Mouse (Mus musculus): ENCODE measurements around the gene Trio. TPM values are rescaled to one million over a fixed set of nuclear protein-coding genes. Genes with fewer than 3 reads are reported as not detected.
A peak's percentile ranks its signal among the peaks of the same experiment; 100 is the strongest.

Trio gene
- polyA plus RNA-seq, 1 experiment from 2014 or later: 17.4 TPM

GRCm38 (mm10) chr15:27931459-27931858, 94.2 kb downstream of the Trio start:
- DNase-seq (ENCODE audit: low spot score): no peak
- no peaks in the 10 kb centered on the region for H3K27me3 ChIP-seq (ENCODE audit: insufficient read depth, low read length)
- no peak overlapping the region for H3K27ac ChIP-seq
- H3K4me3 ChIP-seq (replicated peaks; ENCODE audit: low read depth, low read length): no peak overlapping the region
- TF ChIP-seq CTCF (IDR thresholded peaks at IDR 0.05; ENCODE audit: low read depth): no peak
- H3K4me1 ChIP-seq (replicated peaks; ENCODE audit: insufficient read depth, low read length): peaks cover 11% of the 10 kb centered on the region
- H3K36me3 ChIP-seq (ENCODE audit: insufficient read depth, low read length): no peaks in the 10 kb centered on the region
- no peak overlapping the region for H3K4me2 ChIP-seq (ENCODE audit: low read length)
- WGBS: 91% methylated on average over 14 of the region's 14 CpGs
- no peak overlapping the region for H3K9ac ChIP-seq (ENCODE audit: low read depth, low read length)
- no peak for ATAC-seq (replicated peaks; ENCODE audit: low FRiP score, low read depth)
- H3K9me3 ChIP-seq (replicated peaks; ENCODE audit: low read length): no peaks in the 10 kb centered on the region

DNA sequence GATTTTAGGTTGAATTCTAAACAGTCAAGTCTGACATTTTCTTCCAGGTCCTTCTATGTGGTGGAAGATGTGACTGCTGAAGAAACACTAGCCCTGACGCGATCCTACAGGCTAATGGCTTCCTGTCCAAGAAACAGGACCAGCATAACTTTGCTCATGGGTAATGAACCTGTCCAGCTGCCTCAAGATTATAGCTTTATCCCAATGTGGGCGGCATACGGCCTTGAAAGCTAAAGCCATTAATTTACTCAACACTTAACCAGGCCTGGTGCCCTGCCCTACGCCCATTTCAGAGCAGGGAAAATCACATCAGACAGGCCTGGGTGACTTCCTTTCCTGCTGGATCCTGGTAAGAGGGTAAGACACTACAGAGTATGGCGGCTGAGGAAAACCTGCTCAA, 98.0 kb downstream of the Trio start:
- no peak for TF ChIP-seq CTCF (IDR thresholded peaks at IDR 0.05; ENCODE audit: low read depth)
- H3K36me3 ChIP-seq (ENCODE audit: insufficient read depth, low read length): no peaks in the 10 kb centered on the region
- ATAC-seq (replicated peaks; ENCODE audit: low FRiP score, low read depth) (no peak), DNase-seq (ENCODE audit: low spot score) (no peak)
- H3K4me3 ChIP-seq (replicated peaks; ENCODE audit: low read depth, low read length): no peak overlapping the region
- H3K4me2 ChIP-seq (ENCODE audit: low read length): no peak overlapping the region
- H3K27ac ChIP-seq: no peak overlapping the region
- WGBS: 61% methylated on average over 6 of the region's 6 CpGs
- no peak overlapping the region for H3K9ac ChIP-seq (ENCODE audit: low read depth, low read length)
- H3K27me3 ChIP-seq (ENCODE audit: insufficient read depth, low read length): no peaks in the 10 kb centered on the region
- H3K4me1 ChIP-seq (replicated peaks; ENCODE audit: insufficient read depth, low read length): peaks cover 22% of the 10 kb centered on the region
- H3K9me3 ChIP-seq (replicated peaks; ENCODE audit: low read length): no peaks in the 10 kb centered on the region

DNA sequence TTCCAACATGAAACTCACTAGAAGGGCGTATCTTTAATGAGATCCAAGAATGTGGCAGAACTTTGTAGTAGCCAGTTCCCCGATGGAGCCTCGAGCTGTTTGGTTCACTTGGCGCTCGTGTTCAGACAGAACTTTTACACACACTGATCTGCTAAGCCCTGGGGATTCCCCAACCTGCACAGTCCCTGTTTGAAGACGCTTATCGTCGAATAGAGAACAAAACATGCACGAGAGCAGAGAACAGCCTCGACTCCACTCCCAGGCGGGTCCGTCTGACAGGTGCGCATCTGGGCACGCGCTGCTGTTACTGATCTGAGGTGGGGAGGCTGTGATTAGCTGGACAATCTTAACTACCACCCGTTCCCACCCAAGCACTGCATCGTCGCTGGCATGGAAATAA, 98.7 kb downstream of the Trio start:
- no peak overlapping the region for H3K27ac ChIP-seq
- no peaks in the 10 kb centered on the region for H3K36me3 ChIP-seq (ENCODE audit: insufficient read depth, low read length)
- no peak overlapping the region for H3K4me3 ChIP-seq (replicated peaks; ENCODE audit: low read depth, low read length)
- no peaks in the 10 kb centered on the region for H3K9me3 ChIP-seq (replicated peaks; ENCODE audit: low read length)
- no peak for DNase-seq (ENCODE audit: low spot score)
- no peak overlapping the region for H3K4me2 ChIP-seq (ENCODE audit: low read length)
- H3K27me3 ChIP-seq (ENCODE audit: insufficient read depth, low read length): no peaks in the 10 kb centered on the region
- H3K4me1 ChIP-seq (replicated peaks; ENCODE audit: insufficient read depth, low read length): peaks cover 28% of the 10 kb centered on the region
- 56% methylated on average over 18 of the region's 18 CpGs for WGBS
- no peak for ATAC-seq (replicated peaks; ENCODE audit: low FRiP score, low read depth)
- no peak overlapping the region for H3K9ac ChIP-seq (ENCODE audit: low read depth, low read length)
- no peak for TF ChIP-seq CTCF (IDR thresholded peaks at IDR 0.05; ENCODE audit: low read depth)

GRCm38 (mm10) chr15:27926450-27926849, 99.2 kb downstream of the Trio start:
- peaks cover 28% of the 10 kb centered on the region for H3K4me1 ChIP-seq (replicated peaks; ENCODE audit: insufficient read depth, low read length)
- no peak overlapping the region for H3K9ac ChIP-seq (ENCODE audit: low read depth, low read length)
- H3K27me3 ChIP-seq (ENCODE audit: insufficient read depth, low read length): no peaks in the 10 kb centered on the region
- no peak for DNase-seq (ENCODE audit: low spot score)
- TF ChIP-seq CTCF (IDR thresholded peaks at IDR 0.05; ENCODE audit: low read depth): no peak
- no peaks in the 10 kb centered on the region for H3K9me3 ChIP-seq (replicated peaks; ENCODE audit: low read length)
- no peaks in the 10 kb centered on the region for H3K36me3 ChIP-seq (ENCODE audit: insufficient read depth, low read length)
- no peak overlapping the region; the same call in 1 of the 2 replicates for H3K27ac ChIP-seq
- WGBS: 65% methylated on average over 7 of the region's 7 CpGs
- H3K4me3 ChIP-seq (replicated peaks; ENCODE audit: low read depth, low read length): no peak overlapping the region
- no peak overlapping the region for H3K4me2 ChIP-seq (ENCODE audit: low read length)
- no peak for ATAC-seq (replicated peaks; ENCODE audit: low FRiP score, low read depth)

- Histone ChIP-seq H3K36me3 (ENCODE audit: insufficient read depth, low read length) (no peaks in the 10 kb centered on the region), H3K27ac (no peak overlapping the region; the same call in 1 of the 2 replicates), H3K27me3 (ENCODE audit: insufficient read depth, low read length) (no peaks in the 10 kb centered on the region), H3K4me1 (replicated peaks; ENCODE audit: insufficient read depth, low read length) (peaks cover 28% of the 10 kb centered on the region), H3K9ac (ENCODE audit: low read depth, low read length) (no peak overlapping the region), H3K4me3 (replicated peaks; ENCODE audit: low read depth, low read length) (no peak overlapping the region), H3K4me2 (ENCODE audit: low read length) (no peak overlapping the region), H3K9me3 (replicated peaks; ENCODE audit: low read length) (no peaks in the 10 kb centered on the region)
- no peak for TF ChIP-seq CTCF (IDR thresholded peaks at IDR 0.05; ENCODE audit: low read depth)
- ATAC-seq (replicated peaks; ENCODE audit: low FRiP score, low read depth) (no peak), DNase-seq (ENCODE audit: low spot score) (peak; percentile 52)
- 44% methylated on average over 8 of the region's 8 CpGs for WGBS
These were observed 99.8 kb downstream of the Trio start for GRCm38 (mm10) chr15:27925865-27926264.

DNA sequence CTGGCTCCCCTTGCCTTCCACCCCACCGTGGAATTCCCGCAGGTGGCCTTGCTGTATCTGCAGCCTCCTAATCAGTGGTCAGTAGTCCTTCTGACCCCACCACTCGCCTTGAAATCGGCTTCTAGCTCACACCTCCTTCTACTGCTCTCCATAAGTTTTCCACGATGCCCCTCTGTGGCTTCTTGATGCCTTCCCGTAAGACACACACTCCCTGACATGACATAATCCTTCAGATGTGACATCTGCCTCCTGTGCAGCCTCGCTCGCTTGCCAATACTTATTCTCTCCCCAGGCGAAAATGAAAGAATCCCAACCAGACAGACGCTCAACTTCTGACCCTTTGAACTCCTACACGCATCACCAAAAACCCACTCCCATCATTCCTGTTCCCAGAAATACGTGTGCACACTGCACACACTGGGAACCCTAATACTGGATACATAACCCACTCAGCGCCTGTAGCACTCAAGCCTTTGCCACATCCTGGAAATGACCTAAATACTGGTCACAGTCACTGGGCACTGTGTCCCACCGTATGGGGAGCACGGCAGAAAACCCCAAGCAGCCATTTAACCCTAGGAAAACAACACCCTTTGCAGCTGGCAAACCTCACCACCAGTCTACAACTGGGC, 100.5 kb downstream of the Trio start:
- no peaks in the 10 kb centered on the region for H3K27me3 ChIP-seq (ENCODE audit: insufficient read depth, low read length)
- H3K4me1 ChIP-seq (replicated peaks; ENCODE audit: insufficient read depth, low read length): peaks cover 28% of the 10 kb centered on the region
- DNase-seq (ENCODE audit: low spot score): no peak
- ATAC-seq (replicated peaks; ENCODE audit: low FRiP score, low read depth): no peak
- H3K4me3 ChIP-seq (replicated peaks; ENCODE audit: low read depth, low read length): no peak overlapping the region
- H3K27ac ChIP-seq: no peak overlapping the region
- WGBS: 27% methylated on average over 15 of the region's 15 CpGs
- no peak overlapping the region for H3K9ac ChIP-seq (ENCODE audit: low read depth, low read length)
- no peaks in the 10 kb centered on the region for H3K9me3 ChIP-seq (replicated peaks; ENCODE audit: low read length)
- TF ChIP-seq CTCF (IDR thresholded peaks at IDR 0.05; ENCODE audit: low read depth): no peak
- H3K36me3 ChIP-seq (ENCODE audit: insufficient read depth, low read length): no peaks in the 10 kb centered on the region
- H3K4me2 ChIP-seq (ENCODE audit: low read length): no peak overlapping the region

GRCm38 (mm10) chr15:27923987-27924341, 101.7 kb downstream of the Trio start:
- 22% methylated on average over 5 of the region's 5 CpGs for WGBS
- Histone ChIP-seq H3K4me2 (ENCODE audit: low read length) (peak overlapping the region; percentile 64), H3K9ac (ENCODE audit: low read depth, low read length) (no peak overlapping the region), H3K4me1 (replicated peaks; ENCODE audit: insufficient read depth, low read length) (peaks cover 28% of the 10 kb centered on the region), H3K9me3 (replicated peaks; ENCODE audit: low read length) (no peaks in the 10 kb centered on the region), H3K27ac (no peak overlapping the region), H3K27me3 (ENCODE audit: insufficient read depth, low read length) (no peaks in the 10 kb centered on the region), H3K4me3 (replicated peaks; ENCODE audit: low read depth, low read length) (no peak overlapping the region), H3K36me3 (ENCODE audit: insufficient read depth, low read length) (no peaks in the 10 kb centered on the region)
- DNase-seq (ENCODE audit: low spot score) (no peak), ATAC-seq (replicated peaks; ENCODE audit: low FRiP score, low read depth) (no peak)
- no peak for TF ChIP-seq CTCF (IDR thresholded peaks at IDR 0.05; ENCODE audit: low read depth)
